Mouse (Mus musculus) liver, postnatal 0 days (tissue): ENCODE results near the gene Popdc2.

ENCODE experiments used
- CTCF ChIP-seq: sonication (generic); IDR thresholded peaks from 2 replicates; pipeline ENCODE4 v1.5.1; 2016; ENCODE audit warnings: antibody characterized with exemption, low read depth
- EP300 ChIP-seq: IDR thresholded peaks from 2 replicates; pipeline ENCODE4 v1.6.1; 2016; ENCODE audit warnings: antibody characterized with exemption, low read depth, mild to moderate bottlenecking

DNA sequence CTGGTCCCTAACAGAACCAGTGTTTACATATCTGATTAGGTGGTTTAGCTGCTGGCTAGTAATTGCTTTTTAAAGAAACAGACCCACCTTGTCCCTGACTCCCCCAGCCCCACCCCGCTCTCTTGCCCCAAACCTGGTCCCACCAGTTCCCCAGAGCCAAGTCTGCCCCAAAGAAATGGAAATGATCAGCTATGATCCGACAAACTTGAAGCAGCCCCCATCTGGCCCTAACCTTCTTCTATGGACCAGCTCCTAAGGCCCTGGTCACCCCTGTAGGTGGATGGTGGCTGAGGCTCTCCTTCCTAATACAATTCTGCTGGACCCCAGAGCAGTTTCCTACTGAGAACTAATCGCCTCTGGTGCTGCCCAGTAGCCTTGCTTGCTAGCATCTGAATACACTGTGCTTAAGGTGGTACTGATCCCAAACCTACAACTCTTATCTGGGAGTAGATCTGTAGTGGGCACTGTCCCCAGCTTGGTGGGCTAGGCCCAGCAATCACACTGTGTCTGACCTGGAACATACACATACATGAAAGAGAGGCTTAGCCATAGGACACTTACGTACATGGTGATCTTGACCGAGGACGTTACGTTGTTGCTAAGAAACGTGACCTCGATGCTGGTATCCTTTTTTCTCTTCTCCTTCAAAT, 38.4 kb downstream of the Popdc2 start:
- TF ChIP-seq CTCF (no peak), EP300 (no peak)
